25 mouse cellular contexts compared by ENCODE assay signal in the genomic region with DNA sequence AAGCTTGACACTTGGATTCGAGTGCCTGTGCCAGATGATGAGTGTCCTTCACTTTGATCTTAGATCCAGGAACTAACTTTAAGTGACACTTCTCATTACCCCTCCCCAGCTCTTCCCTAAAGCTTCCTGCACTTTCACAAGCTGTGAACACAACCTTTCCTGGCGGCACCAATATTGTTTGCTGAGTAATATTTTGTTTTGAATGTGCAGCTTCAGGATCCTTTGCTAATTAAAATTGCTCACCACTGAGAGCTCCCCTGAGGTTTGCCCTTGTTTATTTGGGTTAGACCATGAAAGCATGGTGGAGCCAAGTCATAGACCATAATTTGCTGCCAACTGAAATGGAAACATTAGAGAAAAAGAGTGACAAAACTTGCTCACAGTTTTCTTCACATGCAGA.
DNase-seq lines count a peak whose midpoint lies in the region; ATAC-seq and TF ChIP-seq lines count a peak whose summit lies in the region.
"Had no signal": no experiment of that assay in that cellular context is flagged by ENCODE, and none has a peak within 500 bp of the region (broad histone marks: within the 10 kb centered on the region; RNA-seq: fewer than 3 reads in every experiment).

No protein-coding gene starts in this region.

- TF ChIP-seq CTCF in cerebellum, adult 2 months (IDR thresholded peaks at IDR 0.05; ENCODE audit: borderline replicate concordance, insufficient read depth, low read depth, low read length), result no peak

- TF ChIP-seq POLR2A in cerebellum, adult 2 months (IDR thresholded peaks at IDR 0.05; ENCODE audit: borderline replicate concordance, insufficient read depth, low read length), result no peak

- H3K27ac ChIP-seq in cerebellum, adult 2 months (ENCODE audit: insufficient read depth, low read length), result no peak overlapping the region
- H3K27ac ChIP-seq in forebrain, embryonic 14.5 days (ENCODE audit: low read depth, low read length), result no peak overlapping the region
- H3K27ac ChIP-seq in forebrain, embryonic 15.5 days (replicated peaks), result no peak overlapping the region
- H3K27ac ChIP-seq in midbrain, embryonic 11.5 days (ENCODE audit: low read depth, low read length), result no peak overlapping the region
- no peak overlapping the region for H3K27ac ChIP-seq in midbrain, embryonic 13.5 days
- H3K27ac ChIP-seq: hindbrain, embryonic 10.5 days; hindbrain, embryonic 15.5 days; intestine, embryonic 15.5 days; liver, embryonic 14.5 days; macrophage had no signal

- H3K27me3 ChIP-seq in cerebellum, adult 2 months (ENCODE audit: control insufficient read depth, insufficient read depth, low read length), result no peaks in the 10 kb centered on the region
- no peaks in the 10 kb centered on the region for H3K27me3 ChIP-seq in forebrain, embryonic 14.5 days (replicated peaks; ENCODE audit: control insufficient read depth, insufficient read depth, low read length)
- H3K27me3 ChIP-seq in forebrain, embryonic 15.5 days, result no peaks in the 10 kb centered on the region
- no peaks in the 10 kb centered on the region for H3K27me3 ChIP-seq in midbrain, embryonic 11.5 days (ENCODE audit: control insufficient read depth, insufficient read depth, low read length)
- no peaks in the 10 kb centered on the region for H3K27me3 ChIP-seq in midbrain, embryonic 13.5 days
- H3K27me3 ChIP-seq: CH12.LX; hindbrain, embryonic 15.5 days; intestine, embryonic 15.5 days had no signal

- DNase-seq in cerebellum, adult 2 months, result peak; percentile 15 to 60
- no peak for DNase-seq in cerebellum, postnatal 4 days (ENCODE audit: low spot score in 2 of 2)
- peak; percentile 6 for DNase-seq in forebrain, embryonic 14.5 days (ENCODE audit: low spot score)
- DNase-seq in midbrain, embryonic 11.5 days (ENCODE audit: low spot score, missing footprints), result peak; percentile 82
- DNase-seq in right cerebral cortex, adult 2 months (ENCODE audit: low spot score in 2 of 2), result no peak
- DNase-seq: adrenal gland, postnatal 10 days; cerebellum, adult 8-10 months; heart, postnatal 14 days; kidney, adult 2 months; kidney, postnatal 4 days; layer of hippocampus, postnatal 36 days; liver; lung, adult 2 months; lung, postnatal 10 days; spleen, adult 18-20 months; thymus, postnatal 14 days had no signal

- 11% methylated on average over 2 of the region's 2 CpGs for WGBS in cerebellum, adult 2 months
- WGBS in forebrain, embryonic 14.5 days, result 32% methylated on average over 2 of the region's 2 CpGs
- WGBS in forebrain, embryonic 15.5 days, result 28% methylated on average over 2 of the region's 2 CpGs
- 13% methylated on average over 2 of the region's 2 CpGs for WGBS in midbrain, embryonic 11.5 days
- WGBS in midbrain, embryonic 13.5 days, result 15% methylated on average over 2 of the region's 2 CpGs

- no peak overlapping the region for H3K4me2 ChIP-seq in forebrain, embryonic 14.5 days (ENCODE audit: low read length)
- H3K4me2 ChIP-seq in forebrain, embryonic 15.5 days (replicated peaks), result no peak overlapping the region
- H3K4me2 ChIP-seq in midbrain, embryonic 11.5 days, result no peak overlapping the region
- no peak overlapping the region for H3K4me2 ChIP-seq in midbrain, embryonic 13.5 days (replicated peaks)
- H3K4me2 ChIP-seq: hindbrain, embryonic 15.5 days; intestine, embryonic 15.5 days had no signal

- peaks cover 7% of the 10 kb centered on the region; the same call in 1 of the 2 replicates for H3K4me1 ChIP-seq in cerebellum, adult 2 months (ENCODE audit: control insufficient read depth, insufficient read depth, low read length)
- H3K4me1 ChIP-seq in forebrain, embryonic 14.5 days (ENCODE audit: control insufficient read depth, insufficient read depth, low read length), result no peaks in the 10 kb centered on the region
- 0 out of 2 replicates have a peak, but pooled peaks cover 3% of the 10 kb centered on the region for H3K4me1 ChIP-seq in forebrain, embryonic 15.5 days
- H3K4me1 ChIP-seq in midbrain, embryonic 11.5 days (ENCODE audit: control insufficient read depth, insufficient read depth, low read length), result no peaks in the 10 kb centered on the region; the same call in 1 of the 2 replicates
- peaks cover 9% of the 10 kb centered on the region; the same call in 1 of the 2 replicates for H3K4me1 ChIP-seq in midbrain, embryonic 13.5 days (replicated peaks)
- H3K4me1 ChIP-seq: intestine, embryonic 15.5 days had no signal

- H3K36me3 ChIP-seq in forebrain, embryonic 14.5 days (ENCODE audit: control insufficient read depth, insufficient read depth, low read length), result no peaks in the 10 kb centered on the region
- no peaks in the 10 kb centered on the region for H3K36me3 ChIP-seq in forebrain, embryonic 15.5 days
- H3K36me3 ChIP-seq in midbrain, embryonic 11.5 days (ENCODE audit: control insufficient read depth, insufficient read depth, low read length), result no peaks in the 10 kb centered on the region
- no peaks in the 10 kb centered on the region for H3K36me3 ChIP-seq in midbrain, embryonic 13.5 days
- H3K36me3 ChIP-seq: hindbrain, embryonic 10.5 days; hindbrain, embryonic 15.5 days; intestine, embryonic 15.5 days had no signal

- no peaks in the 10 kb centered on the region for H3K9me3 ChIP-seq in forebrain, embryonic 14.5 days (replicated peaks; ENCODE audit: control insufficient read depth, low read length)
- H3K9me3 ChIP-seq in forebrain, embryonic 15.5 days, result no peaks in the 10 kb centered on the region
- no peaks in the 10 kb centered on the region for H3K9me3 ChIP-seq in midbrain, embryonic 11.5 days (ENCODE audit: control insufficient read depth, low read length)
- H3K9me3 ChIP-seq in midbrain, embryonic 13.5 days, result no peaks in the 10 kb centered on the region
- H3K9me3 ChIP-seq: hindbrain, embryonic 10.5 days; hindbrain, embryonic 15.5 days; intestine, embryonic 15.5 days had no signal

- no peak overlapping the region for H3K9ac ChIP-seq in forebrain, embryonic 14.5 days (ENCODE audit: low read length)
- no peak overlapping the region for H3K9ac ChIP-seq in forebrain, embryonic 15.5 days (replicated peaks)
- no peak overlapping the region for H3K9ac ChIP-seq in midbrain, embryonic 11.5 days (ENCODE audit: low read length)
- no peak overlapping the region for H3K9ac ChIP-seq in midbrain, embryonic 13.5 days (replicated peaks)
- H3K9ac ChIP-seq: hindbrain, embryonic 15.5 days; intestine, embryonic 15.5 days; liver, embryonic 14.5 days had no signal

- no peak for ATAC-seq in forebrain, embryonic 14.5 days
- ATAC-seq in forebrain, embryonic 15.5 days (replicated peaks), result no peak
- no peak for ATAC-seq in midbrain, embryonic 11.5 days (ENCODE audit: low FRiP score)
- ATAC-seq in midbrain, embryonic 13.5 days, result no peak
- ATAC-seq: forebrain, embryonic 16.5 days; intestine, embryonic 15.5 days had no signal

- no peak overlapping the region for H3K4me3 ChIP-seq in cerebellum, adult 2 months (replicated peaks; ENCODE audit: insufficient read depth, low read depth, low read length)
- H3K4me3 ChIP-seq in forebrain, embryonic 14.5 days (ENCODE audit: low read depth, low read length), result no peak overlapping the region
- no peak overlapping the region for H3K4me3 ChIP-seq in forebrain, embryonic 15.5 days
- no peak overlapping the region for H3K4me3 ChIP-seq in midbrain, embryonic 11.5 days (ENCODE audit: low read depth, low read length)
- no peak overlapping the region for H3K4me3 ChIP-seq in midbrain, embryonic 13.5 days (replicated peaks)
- H3K4me3 ChIP-seq: hindbrain, embryonic 10.5 days; hindbrain, embryonic 15.5 days; intestine, embryonic 15.5 days had no signal

Comparison
In these comparisons a context has a peak if more than half of its experiments do, and no peak if none do; other contexts are left out.
1. DNase-seq: peak in cerebellum, adult 2 months (2 of 2), forebrain, embryonic 14.5 days (single experiment) and midbrain, embryonic 11.5 days (single experiment); none in cerebellum, postnatal 4 days (0 of 2) and right cerebral cortex, adult 2 months (0 of 2).